Mouse (Mus musculus) olfactory bulb, adult 2 months (tissue): ENCODE measurements around the gene AU018091. TPM values are rescaled to one million over a fixed set of nuclear protein-coding genes. Genes with fewer than 3 reads are reported as not detected.
"Not testable (repeated sequence)": the region's sequence is repeated elsewhere in the genome, so short reads cannot be mapped to it uniquely, and the experiment has no call there.

Experiments used
- H3K27ac ChIP-seq: fragments of 200-500 bp; 2 replicates; pipeline ENCODE4 v1.5.1; 2012; ENCODE audit warnings: low read depth, low read length; ENCODE audit not compliant: insufficient read depth
- H3K4me1 ChIP-seq: fragments of 200-500 bp; 2 replicates; pipeline ENCODE4 v1.6.1; 2012; ENCODE audit warnings: low read length; ENCODE audit not compliant: control insufficient read depth, insufficient read depth
- H3K4me3 ChIP-seq: fragments of 200-500 bp; 2 replicates; pipeline ENCODE4 v1.5.1; 2012; ENCODE audit warnings: mild to moderate bottlenecking, low read depth, low read length, moderate library complexity; ENCODE audit not compliant: insufficient read depth
- CTCF ChIP-seq: fragments of 200-500 bp; IDR thresholded peaks from 2 replicates; pipeline ENCODE4 v1.5.1; 2012; ENCODE audit warnings: low read depth, mild to moderate bottlenecking, low read length, moderate library complexity; ENCODE audit not compliant: insufficient read depth
- POLR2A ChIP-seq: fragments of 200-500 bp; IDR thresholded peaks from 2 replicates; pipeline ENCODE4 v1.6.1; 2012; ENCODE audit warnings: mild to moderate bottlenecking, low read depth, low read length, moderate library complexity; ENCODE audit not compliant: insufficient read depth
- WGBS: fragments of 180-500 bp; shearing (Covaris S2); methylation state at CpG from one replicate; pipeline ENCODE4 v1.1.7; 2018; 5-methylcytosine and 5-hydroxymethylcytosine counted together
- polyA plus RNA-seq: library from polyadenylated mRNA; stranded (reverse); fragments of >200 nt; gene quantifications from 2 replicates; pipeline ENCODE4 v1.2.4, GENCODE M21; 2012; ENCODE audit warnings: low replicate concordance; ENCODE audit not compliant: missing spikeins, insufficient read depth, insufficient read length

The AU018091 gene
- polyA plus RNA-seq, 1 experiment = not detected

GRCm38 (mm10) chr7:3204628-3205027, 35.6 kb upstream of the AU018091 start:
- 88% methylated on average over 4 of the region's 4 CpGs for WGBS
- H3K4me1 ChIP-seq = no peaks in the 10 kb centered on the region
- no peak overlapping the region for H3K4me3 ChIP-seq
- TF ChIP-seq CTCF = no peak
- no peak overlapping the region for H3K27ac ChIP-seq

- Histone ChIP-seq H3K27ac (no peak overlapping the region), H3K4me3 (no peak overlapping the region), H3K4me1 (no peaks in the 10 kb centered on the region)
- TF ChIP-seq CTCF (no peak), POLR2A (no peak)
- WGBS = 21% methylated on average over 3 of the region's 3 CpGs
Measured at GRCm38 (mm10) chr7:3203890-3204289, 34.9 kb upstream of the AU018091 start.

- no peaks in the 10 kb centered on the region for H3K4me1 ChIP-seq
- H3K4me3 ChIP-seq = no peak overlapping the region
- TF ChIP-seq POLR2A (no peak), CTCF (no peak)
- no peak overlapping the region for H3K27ac ChIP-seq
- 43% methylated on average over 12 of the region's 12 CpGs for WGBS
Measured at GRCm38 (mm10) chr7:3201134-3201705, 32.2 kb upstream of the AU018091 start.

GRCm38 (mm10) chr7:3198884-3199283, 29.9 kb upstream of the AU018091 start:
- TF ChIP-seq CTCF = no peak
- TF ChIP-seq POLR2A = no peak
- 58% methylated on average over 11 of the region's 11 CpGs for WGBS
- Histone ChIP-seq H3K27ac (no peak overlapping the region), H3K4me3 (no peak overlapping the region), H3K4me1 (no peaks in the 10 kb centered on the region)

GRCm38 (mm10) chr7:3195850-3196249, 26.8 kb upstream of the AU018091 start:
- H3K27ac ChIP-seq = no peak overlapping the region
- no peak overlapping the region for H3K4me3 ChIP-seq
- WGBS = 75% methylated on average over 5 of the region's 5 CpGs
- no peak for TF ChIP-seq CTCF
- TF ChIP-seq POLR2A = no peak
- no peaks in the 10 kb centered on the region for H3K4me1 ChIP-seq

GRCm38 (mm10) chr7:3194531-3194930, 25.5 kb upstream of the AU018091 start:
- Histone ChIP-seq H3K27ac (no peak overlapping the region), H3K4me3 (no peak overlapping the region), H3K4me1 (no peaks in the 10 kb centered on the region)
- 91% methylated on average over 4 of the region's 4 CpGs for WGBS
- TF ChIP-seq POLR2A (no peak), CTCF (no peak)

- no peak for TF ChIP-seq POLR2A
- no peak for TF ChIP-seq CTCF
- Histone ChIP-seq H3K4me3 (no peak overlapping the region), H3K4me1 (no peaks in the 10 kb centered on the region), H3K27ac (no peak overlapping the region)
- 30% methylated on average over 5 of the region's 6 CpGs for WGBS
Measured at GRCm38 (mm10) chr7:3193905-3194304, 24.9 kb upstream of the AU018091 start.

- Histone ChIP-seq H3K27ac (no peak overlapping the region), H3K4me1 (no peaks in the 10 kb centered on the region), H3K4me3 (no peak overlapping the region)
- WGBS = 72% methylated on average over 4 of the region's 4 CpGs
- TF ChIP-seq CTCF (no peak), POLR2A (no peak)
Measured at GRCm38 (mm10) chr7:3193049-3193632, 24.1 kb upstream of the AU018091 start.

- Histone ChIP-seq H3K4me1 (no peaks in the 10 kb centered on the region), H3K27ac (no peak overlapping the region), H3K4me3 (no peak overlapping the region)
- TF ChIP-seq CTCF = no peak
- no peak for TF ChIP-seq POLR2A
- WGBS = 85% methylated on average over 12 of the region's 12 CpGs
Measured at GRCm38 (mm10) chr7:3191971-3192498, 23.0 kb upstream of the AU018091 start.

- H3K4me3 ChIP-seq, H3K27ac ChIP-seq, H3K4me1 ChIP-seq: not testable (repeated sequence)
- 93% methylated on average over 2 of the region's 2 CpGs for WGBS
Measured at GRCm38 (mm10) chr7:3186726-3187125, 17.7 kb upstream of the AU018091 start.
